In genomic region chr9:20237378-20237777, GRCm38 (mm10) we compare ENCODE assay signal across 32 mouse cellular contexts. TPM values are rescaled to one million over a fixed set of nuclear protein-coding genes. Genes with fewer than 3 reads are reported as not detected.
A peak's percentile ranks its signal among the peaks of the same experiment; 100 is the strongest.
DNase-seq lines count a peak whose midpoint lies in the region; ATAC-seq and TF ChIP-seq lines count a peak whose summit lies in the region.
"Had no signal": no experiment of that assay in that cellular context is flagged by ENCODE, and none has a peak within 500 bp of the region (broad histone marks: within the 10 kb centered on the region; RNA-seq: fewer than 3 reads in every experiment).

No protein-coding gene starts in this region.

- no peak overlapping the region for H3K9ac ChIP-seq in CH12.LX (ENCODE audit: insufficient read depth, low read depth)
- H3K9ac ChIP-seq: forebrain, embryonic 13.5 days; hindbrain, embryonic 12.5 days; hindbrain, embryonic 15.5 days had no signal

- 0 out of 4 replicates have a peak, but pooled peaks cover 0 to 3% of the 10 kb centered on the region in 2 experiments for H3K4me1 ChIP-seq in CH12.LX (ENCODE audit: control insufficient read depth in 1 of 2, insufficient read depth in 2 of 2)
- H3K4me1 ChIP-seq: forebrain, embryonic 10.5 days; forebrain, embryonic 13.5 days; heart, embryonic 10.5 days; hindbrain, embryonic 12.5 days; hindbrain, embryonic 15.5 days had no signal

- TF ChIP-seq RAD21 in CH12.LX (IDR thresholded peaks at IDR 0.05; ENCODE audit: low read depth, low read length), result no peak

- TF ChIP-seq EP300 in CH12.LX (IDR thresholded peaks at IDR 0.05; ENCODE audit: low read length), result no peak

- DNase-seq in CH12.LX (ENCODE audit: extremely low read depth), result peak; percentile 21
- peak; percentile 68 for DNase-seq in MEL-GATA-1-ER (ENCODE audit: extremely low read depth, low read depth)
- DNase-seq in frontal cortex, postnatal 36 days (ENCODE audit: low spot score in 2 of 2), result no peak
- DNase-seq in adrenal gland, postnatal 4 days (ENCODE audit: low spot score in 2 of 2), result no peak
- no peak for DNase-seq in left cerebral cortex, adult 9 months (ENCODE audit: low spot score in 2 of 2)
- DNase-seq: adrenal gland, adult 2 months; adrenal gland, postnatal 14 days; B cell, adult 2 months; cerebellum, adult 11-12 months; cerebellum, adult 8-10 months; cerebellum, postnatal 10 days; cerebellum, postnatal 36 days; gastrocnemius, postnatal 25 days; heart, adult 2 months had no signal

- H3K4me3 ChIP-seq in CH12.LX (replicated peaks in 1 of 3; ENCODE audit: low read depth in 2 of 3, low read length in 2 of 3, poor library complexity in 1 of 3), result no peak overlapping the region
- H3K4me3 ChIP-seq: forebrain, embryonic 10.5 days; forebrain, embryonic 13.5 days; heart, adult 2 months; heart, embryonic 10.5 days; hindbrain, embryonic 12.5 days; hindbrain, embryonic 15.5 days had no signal

- TF ChIP-seq POLR2A in CH12.LX (IDR thresholded peaks at IDR 0.05; ENCODE audit: low read depth, low read length), result no peak

- no peaks in the 10 kb centered on the region for H3K27me3 ChIP-seq in CH12.LX (replicated peaks)
- H3K27me3 ChIP-seq: forebrain, embryonic 13.5 days; hindbrain, embryonic 12.5 days; hindbrain, embryonic 15.5 days had no signal

- in situ Hi-C loops in CH12.LX (cut with MboI; ENCODE audit: low pct_ligation_motif_present, low pct_unique_long_range_greater_than_20kb, low sequenced_read_pairs), result no loop called here

- H3K27ac ChIP-seq in CH12.LX (ENCODE audit: insufficient read depth, low read depth), result no peak overlapping the region
- H3K27ac ChIP-seq: forebrain, embryonic 10.5 days; forebrain, embryonic 13.5 days; heart, adult 2 months; heart, embryonic 10.5 days; hindbrain, embryonic 12.5 days; hindbrain, embryonic 15.5 days had no signal

- H3K79me2 ChIP-seq in CH12.LX (replicated peaks; ENCODE audit: control insufficient read depth, extremely low read depth, insufficient read depth, poor library complexity, severe bottlenecking), result no peaks in the 10 kb centered on the region

- no peak for TF ChIP-seq CTCF in CH12.LX (conservative IDR thresholded peaks at IDR 0.05 in 1 of 2, IDR thresholded peaks at IDR 0.05 in 1 of 2; ENCODE audit: low read depth in 2 of 2, low read length in 2 of 2)

- no peak overlapping the region for H3K4me2 ChIP-seq in CH12.LX (ENCODE audit: insufficient read depth, low read depth, poor library complexity, severe bottlenecking)
- H3K4me2 ChIP-seq: forebrain, embryonic 13.5 days; hindbrain, embryonic 12.5 days; hindbrain, embryonic 15.5 days had no signal

- no peaks in the 10 kb centered on the region for H3K36me3 ChIP-seq in CH12.LX (replicated peaks in 1 of 2; ENCODE audit: control insufficient read depth in 1 of 2, insufficient read depth in 1 of 2, low read length in 1 of 2)
- H3K36me3 ChIP-seq: forebrain, embryonic 10.5 days; heart, embryonic 10.5 days; hindbrain, embryonic 12.5 days; hindbrain, embryonic 15.5 days had no signal

- dilution Hi-C loops in CH12.LX (cut with MboI; ENCODE audit: extremely low pct_ligation_motif_present, extremely low pct_unique_long_range_greater_than_20kb, low sequenced_read_pairs), result no loop called here

- H3K9me3 ChIP-seq in CH12.LX (replicated peaks; ENCODE audit: low read length), result no peaks in the 10 kb centered on the region
- H3K9me3 ChIP-seq: hindbrain, embryonic 15.5 days had no signal

- peak; percentile 57 for ATAC-seq in megakaryocyte progenitor cell, adult 5-6 weeks (replicated peaks; ENCODE audit: poor library complexity)
- ATAC-seq: forebrain, embryonic 13.5 days; forebrain, embryonic 16.5 days; intestine, postnatal 0 days had no signal

TF ChIP-seq in CH12.LX, 34 proteins besides CTCF, POLR2A, EP300 and RAD21:
- TF ChIP-seq MAX (IDR thresholded peaks at IDR 0.05; ENCODE audit: low read length), result no peak
- TF ChIP-seq E2F4 (IDR thresholded peaks at IDR 0.05; ENCODE audit: insufficient replicate concordance, low read depth, low read length), result no peak
- no peak for TF ChIP-seq CHD1 (IDR thresholded peaks at IDR 0.05; ENCODE audit: low read depth, low read length)
- no peak for TF ChIP-seq GABPA (IDR thresholded peaks at IDR 0.05; ENCODE audit: insufficient replicate concordance, low read depth, low read length)
- no peak for TF ChIP-seq ZKSCAN1 (IDR thresholded peaks at IDR 0.05; ENCODE audit: borderline replicate concordance, low read depth, low read length)
- no peak for TF ChIP-seq ELF1 (IDR thresholded peaks at IDR 0.05; ENCODE audit: low read depth, low read length)
- no peak for TF ChIP-seq JUND (conservative IDR thresholded peaks at IDR 0.05; ENCODE audit: low read depth, low read length)
- TF ChIP-seq JUN (IDR thresholded peaks at IDR 0.05; ENCODE audit: insufficient read depth, low read depth, low read length), result no peak
- no peak for TF ChIP-seq ETS1 (conservative IDR thresholded peaks at IDR 0.05; ENCODE audit: low read depth, low read length)
- no peak for TF ChIP-seq KAT2A (IDR thresholded peaks at IDR 0.05; ENCODE audit: insufficient replicate concordance, low read length)
- TF ChIP-seq SIN3A (IDR thresholded peaks at IDR 0.05; ENCODE audit: low read length), result no peak
- no peak for TF ChIP-seq ZNF384 (IDR thresholded peaks at IDR 0.05; ENCODE audit: low read depth, low read length)
- TF ChIP-seq USF1 (IDR thresholded peaks at IDR 0.05; ENCODE audit: low read depth, low read length), result no peak
- no peak for TF ChIP-seq HCFC1 (IDR thresholded peaks at IDR 0.05; ENCODE audit: low read depth, low read length)
- TF ChIP-seq NELFE (IDR thresholded peaks at IDR 0.05; ENCODE audit: low read depth, low read length), result no peak
- no peak for TF ChIP-seq UBTF (IDR thresholded peaks at IDR 0.05; ENCODE audit: low read depth, low read length)
- TF ChIP-seq POLR2AphosphoS2 (IDR thresholded peaks at IDR 0.05; ENCODE audit: low read depth, low read length), result no peak
- TF ChIP-seq TCF12 (IDR thresholded peaks at IDR 0.05; ENCODE audit: low read depth, low read length), result no peak
- TF ChIP-seq SMC3 (IDR thresholded peaks at IDR 0.05; ENCODE audit: low read depth, low read length), result no peak
TF ChIP-seq in CH12.LX: peak in this region for 0.

RNA-seq across cellular contexts. Expression of gene Olfr872, which starts 0.5 kb away (rescaled TPM):
- total RNA-seq in CH12.LX (2012; rRNA removed) (not detected in 2 replicates), CH12.LX (2014; rRNA removed) (not detected in 2 replicates)
- polyA plus RNA-seq in CH12.LX (2012; ENCODE audit: insufficient read length, low read depth), result not detected in 2 replicates
- not detected in 2 replicates for total RNA-seq in megakaryocyte progenitor cell, adult 5-6 weeks (2015)
- total RNA-seq in megakaryocyte progenitor cell, adult 5-6 weeks (2017), result not detected in 2 replicates
- not detected for total RNA-seq in adrenal gland, postnatal 4 days (2021)
- total RNA-seq: adrenal gland, adult 2 months; adrenal gland, postnatal 14 days; gastrocnemius, adult 8-10 months; gastrocnemius, postnatal 25 days; heart, adult 2 months; heart, postnatal 25 days; hematopoietic stem cell, adult 5-6 weeks had no signal
- polyA plus RNA-seq: adrenal gland, adult 2 months; brain, embryonic 14.5 days; embryonic facial prominence, embryonic 11.5 days; embryonic facial prominence, embryonic 14.5 days; forebrain, embryonic 10.5 days; forebrain, embryonic 13.5 days; forebrain, embryonic 16.5 days; gonadal fat pad, adult 2 months; heart, adult 2 months; heart, embryonic 10.5 days; heart, embryonic 14.5 days; heart, postnatal 0 days; hindbrain, embryonic 12.5 days; hindbrain, embryonic 15.5 days; intestine, embryonic 14.5 days; intestine, postnatal 0 days had no signal

RNA-seq across cellular contexts. Expression of gene Olfr871, which starts 25.4 kb away (rescaled TPM):
- total RNA-seq in CH12.LX (2012; rRNA removed), result not detected in 2 replicates
- not detected in 2 replicates for total RNA-seq in CH12.LX (2014; rRNA removed)
- polyA plus RNA-seq in CH12.LX (2012; ENCODE audit: insufficient read length, low read depth), result not detected in 2 replicates
- total RNA-seq in megakaryocyte progenitor cell, adult 5-6 weeks (2015), result not detected in 2 replicates
- not detected in 2 replicates for total RNA-seq in megakaryocyte progenitor cell, adult 5-6 weeks (2017)
- total RNA-seq in adrenal gland, postnatal 4 days (2021), result not detected
- total RNA-seq: adrenal gland, adult 2 months; adrenal gland, postnatal 14 days; gastrocnemius, adult 8-10 months; gastrocnemius, postnatal 25 days; heart, adult 2 months; heart, postnatal 25 days; hematopoietic stem cell, adult 5-6 weeks had no signal
- polyA plus RNA-seq: adrenal gland, adult 2 months; brain, embryonic 14.5 days; embryonic facial prominence, embryonic 11.5 days; embryonic facial prominence, embryonic 14.5 days; forebrain, embryonic 10.5 days; forebrain, embryonic 13.5 days; forebrain, embryonic 16.5 days; gonadal fat pad, adult 2 months; heart, adult 2 months; heart, embryonic 10.5 days; heart, embryonic 14.5 days; heart, postnatal 0 days; hindbrain, embryonic 12.5 days; hindbrain, embryonic 15.5 days; intestine, embryonic 14.5 days; intestine, postnatal 0 days had no signal

RNA-seq across cellular contexts. Expression of gene Olfr39, which starts 44.8 kb away (rescaled TPM):
- total RNA-seq in CH12.LX (2012; rRNA removed) (not detected in 2 replicates), CH12.LX (2014; rRNA removed) (not detected in 2 replicates)
- not detected in 2 replicates for polyA plus RNA-seq in CH12.LX (2012; ENCODE audit: insufficient read length, low read depth)
- not detected in 2 replicates for total RNA-seq in megakaryocyte progenitor cell, adult 5-6 weeks (2015)
- not detected in 2 replicates for total RNA-seq in megakaryocyte progenitor cell, adult 5-6 weeks (2017)
- not detected for total RNA-seq in adrenal gland, postnatal 4 days (2021)
- total RNA-seq: adrenal gland, adult 2 months; adrenal gland, postnatal 14 days; gastrocnemius, adult 8-10 months; gastrocnemius, postnatal 25 days; heart, adult 2 months; heart, postnatal 25 days; hematopoietic stem cell, adult 5-6 weeks had no signal
- polyA plus RNA-seq: adrenal gland, adult 2 months; brain, embryonic 14.5 days; embryonic facial prominence, embryonic 11.5 days; embryonic facial prominence, embryonic 14.5 days; forebrain, embryonic 10.5 days; forebrain, embryonic 13.5 days; forebrain, embryonic 16.5 days; gonadal fat pad, adult 2 months; heart, adult 2 months; heart, embryonic 10.5 days; heart, postnatal 0 days; hindbrain, embryonic 12.5 days; hindbrain, embryonic 15.5 days; intestine, embryonic 14.5 days; intestine, postnatal 0 days had no signal

Comparison
In these comparisons a context has a peak if more than half of its experiments do, and no peak if none do; other contexts are left out.
1. DNase-seq: peak in CH12.LX (single experiment) and MEL-GATA-1-ER (single experiment); none in frontal cortex, postnatal 36 days (0 of 2), adrenal gland, postnatal 4 days (0 of 2) and left cerebral cortex, adult 9 months (0 of 2).